Mouse (Mus musculus) spleen, postnatal 10 days (tissue): ENCODE measurements around the gene Man1c1.
A peak's percentile ranks its signal among the peaks of the same experiment; 100 is the strongest.

Source experiments
- DNase-seq, 2 experiments: peaks; one replicate each; pipeline ENCODE4 v3.0.0; 2021 to 2022; ENCODE audit warnings: low spot score in 2 of 2

Gene Man1c1

GRCm38 (mm10) chr4:134549899-134550298, 154.2 kb downstream of the Man1c1 start:
- no peak for DNase-seq

GRCm38 (mm10) chr4:134548169-134548938, 155.7 kb downstream of the Man1c1 start:
- no peak for DNase-seq

GRCm38 (mm10) chr4:134546814-134547705, 157.0 kb downstream of the Man1c1 start:
- no peak for DNase-seq

GRCm38 (mm10) chr4:134543261-134543660, 160.8 kb downstream of the Man1c1 start:
- peak; percentile 94 to 95 for DNase-seq

GRCm38 (mm10) chr4:134542726-134543125, 161.4 kb downstream of the Man1c1 start:
- DNase-seq, result no peak

GRCm38 (mm10) chr4:134538997-134539580, 165.0 kb downstream of the Man1c1 start:
- no peak for DNase-seq

- no peak for DNase-seq
These were observed 168.3 kb downstream of the Man1c1 start for GRCm38 (mm10) chr4:134535787-134536151.

GRCm38 (mm10) chr4:134534932-134535786, 168.9 kb downstream of the Man1c1 start, which contains the start of gene Mtfr1l:
TSS of gene Mtfr1l (minus strand) at chr4:134535387.
- peak; percentile 90 to 97 for DNase-seq

GRCm38 (mm10) chr4:134534124-134534886, 169.8 kb downstream of the Man1c1 start:
- DNase-seq, result peak; percentile 82 to 91

GRCm38 (mm10) chr4:134533421-134533820, 170.7 kb downstream of the Man1c1 start:
- DNase-seq, result no peak

GRCm38 (mm10) chr4:134532928-134533327, 171.2 kb downstream of the Man1c1 start:
- DNase-seq, result no peak

GRCm38 (mm10) chr4:134526220-134526619, 177.9 kb downstream of the Man1c1 start:
- DNase-seq, result peak in 1 of 2 experiments; percentile 9

- peak in 1 of 2 experiments; percentile 10 for DNase-seq
These were observed 178.3 kb downstream of the Man1c1 start for GRCm38 (mm10) chr4:134525806-134526205.

- no peak for DNase-seq
These were observed 180.6 kb downstream of the Man1c1 start for GRCm38 (mm10) chr4:134523447-134523846.

GRCm38 (mm10) chr4:134519281-134519680, 184.8 kb downstream of the Man1c1 start:
- no peak for DNase-seq

- DNase-seq, result no peak
These were observed 185.5 kb downstream of the Man1c1 start for GRCm38 (mm10) chr4:134518541-134518940.

GRCm38 (mm10) chr4:134517719-134518118, 186.4 kb downstream of the Man1c1 start:
- no peak for DNase-seq

- no peak for DNase-seq
These were observed 187.1 kb downstream of the Man1c1 start for GRCm38 (mm10) chr4:134516981-134517380.

- DNase-seq, result no peak
These were observed 188.5 kb downstream of the Man1c1 start for GRCm38 (mm10) chr4:134515614-134516013.

- DNase-seq, result no peak
These were observed 189.7 kb downstream of the Man1c1 start for GRCm38 (mm10) chr4:134514309-134514930.
